In genomic region chr7:143798783-143799182, GRCm38 (mm10) we compare ENCODE assay signal across 32 mouse cellular contexts. TPM values are rescaled to one million over a fixed set of nuclear protein-coding genes. Genes with fewer than 3 reads are reported as not detected.
DNase-seq lines count a peak whose midpoint lies in the region; ATAC-seq and TF ChIP-seq lines count a peak whose summit lies in the region.
"Had no signal": no experiment of that assay in that cellular context is flagged by ENCODE, and none has a peak within 500 bp of the region (broad histone marks: within the 10 kb centered on the region; RNA-seq: fewer than 3 reads in every experiment).

No protein-coding gene starts in this region.

- in situ Hi-C loops in Patski (cut with MboI; ENCODE audit: low pct_unique_long_range_greater_than_20kb) = no loop called here

- DNase-seq in 3134 (ENCODE audit: extremely low read depth, insufficient read length, low spot score) = peak; percentile 61
- peak; percentile 56 for DNase-seq in 3T3-L1 (ENCODE audit: low read depth, low spot score)
- DNase-seq in Patski (ENCODE audit: low read depth, low spot score) = no peak
- DNase-seq in frontal cortex, postnatal 25 days (ENCODE audit: low spot score in 2 of 2) = no peak
- no peak for DNase-seq in left cerebral cortex, postnatal 25 days (ENCODE audit: low spot score in 2 of 2)
- DNase-seq: adrenal gland, postnatal 10 days; adrenal gland, postnatal 36 days; B cell, adult 2 months; cerebellum, adult 18-20 months; cerebellum, postnatal 25 days; embryo, embryonic 11 days; gastrocnemius, postnatal 14 days; heart, adult 18-20 months; heart, postnatal 10 days; heart, postnatal 36 days; kidney, adult 18-20 months had no signal

- TF ChIP-seq CTCF in Patski (IDR thresholded peaks at IDR 0.05) = no peak

- no peaks in the 10 kb centered on the region for H3K27me3 ChIP-seq in Patski
- H3K27me3 ChIP-seq: embryonic facial prominence, embryonic 13.5 days; forebrain, embryonic 12.5 days; forebrain, embryonic 15.5 days; heart, embryonic 12.5 days; heart, embryonic 15.5 days; hindbrain, embryonic 13.5 days had no signal

- ATAC-seq in Patski = peak; percentile 76
- ATAC-seq in granulocyte monocyte progenitor cell, adult 5-6 weeks (replicated peaks; ENCODE audit: poor library complexity, severe bottlenecking) = no peak
- ATAC-seq: CD4-positive, CD25-positive, alpha-beta regulatory T cell, adult 4 months; forebrain, embryonic 15.5 days; hindbrain, embryonic 16.5 days; intestine, embryonic 16.5 days had no signal

- intact Hi-C loops in left cerebral cortex, postnatal 25 days (cut with DNase I) = no loop called here

- CTCF ChIA-PET in Patski (lab: Charles Lee) = interaction anchor here (0.8 to 2.2 kb wide), 4 partner anchors 9 to 109 kb away, joined by 4 to 10 read pairs (median 4); partner anchors contain the start of gene Mrgpre

- POLR2A ChIA-PET in Patski (lab: Charles Lee) = interaction anchor here (0.6 to 1.6 kb wide), 4 partner anchors 9 to 42 kb away, joined by 3 to 5 read pairs (median 3); partner anchors contain the start of genes Mrgpre and Osbpl5

RNA-seq across cellular contexts. Expression of gene Mrgpre, which starts 14.5 kb away (rescaled TPM):
- 5.1 TPM for polyA plus RNA-seq in Patski (2021)
- 2.6 and 2.9 TPM in 2 replicates for total RNA-seq in granulocyte monocyte progenitor cell, adult 5-6 weeks (2014; fragmentation: Nextera tagmentation)
- total RNA-seq in granulocyte monocyte progenitor cell, adult 5-6 weeks (2017) = 0.34 and 0.41 TPM in 2 replicates
- total RNA-seq in left cerebral cortex, postnatal 25 days (2021) = 1 to 10 TPM; 7.1 to 7.6 TPM
- polyA plus RNA-seq: erythroblast, embryonic 14.5 days had no signal

RNA-seq across cellular contexts. Expression of gene Nadsyn1, which starts 23.9 kb away (rescaled TPM):
- polyA plus RNA-seq in Patski (2021) = 23.5 TPM
- total RNA-seq in granulocyte monocyte progenitor cell, adult 5-6 weeks (2014; fragmentation: Nextera tagmentation) = 5.1 and 10.5 TPM in 2 replicates
- total RNA-seq in granulocyte monocyte progenitor cell, adult 5-6 weeks (2017) = 13.2 and 16.4 TPM in 2 replicates
- total RNA-seq in left cerebral cortex, postnatal 25 days (2021) = 1 to 10 TPM; 4.8 to 6.6 TPM

RNA-seq across cellular contexts. Expression of gene Dhcr7, which starts 24.2 kb away (rescaled TPM):
- polyA plus RNA-seq in Patski (2021) = 45.7 TPM
- 16.8 and 34.7 TPM in 2 replicates for total RNA-seq in granulocyte monocyte progenitor cell, adult 5-6 weeks (2014; fragmentation: Nextera tagmentation)
- 6.9 and 15.8 TPM in 2 replicates for total RNA-seq in granulocyte monocyte progenitor cell, adult 5-6 weeks (2017)
- total RNA-seq in left cerebral cortex, postnatal 25 days (2021) = 10 to 100 TPM; 44.1 to 45.9 TPM

RNA-seq across cellular contexts. Expression of gene Mrgprg, which starts 32.0 kb away (rescaled TPM):
- polyA plus RNA-seq in Patski (2021) = not detected
- not detected in 2 replicates for total RNA-seq in granulocyte monocyte progenitor cell, adult 5-6 weeks (2014; fragmentation: Nextera tagmentation)
- total RNA-seq in granulocyte monocyte progenitor cell, adult 5-6 weeks (2017) = not detected in 2 replicates
- total RNA-seq in left cerebral cortex, postnatal 25 days (2021) = not detected
- total RNA-seq: gastrocnemius, postnatal 14 days; gastrocnemius, postnatal 4 days; heart, postnatal 10 days; heart, postnatal 36 days; MEL had no signal
- polyA plus RNA-seq: CD4-positive, CD25-positive, alpha-beta regulatory T cell, adult 4 months; cortical plate, adult 2 months; embryonic facial prominence, embryonic 10.5 days; embryonic facial prominence, embryonic 13.5 days; erythroblast, embryonic 14.5 days; forebrain, embryonic 12.5 days; forebrain, embryonic 15.5 days; heart, embryonic 12.5 days; heart, embryonic 15.5 days; hindbrain, embryonic 10.5 days; hindbrain, embryonic 13.5 days; hindbrain, embryonic 16.5 days; intestine, embryonic 16.5 days had no signal

RNA-seq across cellular contexts. Expression of gene Osbpl5, which starts 42.0 kb away (rescaled TPM):
- polyA plus RNA-seq in Patski (2021) = 50.0 TPM
- 3.9 and 5.2 TPM in 2 replicates for total RNA-seq in granulocyte monocyte progenitor cell, adult 5-6 weeks (2014; fragmentation: Nextera tagmentation)
- 7.5 and 16.6 TPM in 2 replicates for total RNA-seq in granulocyte monocyte progenitor cell, adult 5-6 weeks (2017)
- total RNA-seq in left cerebral cortex, postnatal 25 days (2021) = 10 to 100 TPM; 28.7 to 36.8 TPM
- polyA plus RNA-seq: erythroblast, embryonic 14.5 days had no signal

Comparison
In these comparisons a context has a peak if more than half of its experiments do, and no peak if none do; other contexts are left out.
1. DNase-seq: peak in 3134 (single experiment) and 3T3-L1 (single experiment); none in Patski (single experiment), frontal cortex, postnatal 25 days (0 of 2) and left cerebral cortex, postnatal 25 days (0 of 2).